Mouse (Mus musculus) hindbrain, embryonic 12.5 days (tissue): ENCODE data around the gene Tmed4. TPM values are rescaled to one million over a fixed set of nuclear protein-coding genes. Genes with fewer than 3 reads are reported as not detected.

Experiments used
- ATAC-seq: fragments of 200-750 bp; cut with Nextera tagmentation; 2 replicates; pipeline ENCODE4 v1.8.0; 2017; ENCODE audit warnings: moderate TSS enrichment; ENCODE audit not compliant: low FRiP score
- H3K27ac ChIP-seq: fragments of 300-500 bp; sonication (generic); 2 replicates; pipeline ENCODE4 v1.5.1; 2016; ENCODE audit warnings: mild to moderate bottlenecking
- H3K27me3 ChIP-seq: fragments of 300-500 bp; sonication (generic); 2 replicates; pipeline ENCODE4 v1.6.1; 2016; ENCODE audit warnings: mild to moderate bottlenecking
- H3K36me3 ChIP-seq: fragments of 300-500 bp; sonication (generic); 2 replicates; pipeline ENCODE4 v1.6.1; 2016; ENCODE audit warnings: mild to moderate bottlenecking
- H3K4me1 ChIP-seq: fragments of 300-500 bp; sonication (generic); 2 replicates; pipeline ENCODE4 v1.6.1; 2016
- H3K4me2 ChIP-seq: fragments of 300-500 bp; sonication (generic); replicated peaks from 2 replicates; pipeline ENCODE4 v1.6.1; 2016; ENCODE audit warnings: mild to moderate bottlenecking
- H3K4me3 ChIP-seq: fragments of 300-500 bp; sonication (generic); 2 replicates; pipeline ENCODE4 v1.5.1; 2016; ENCODE audit warnings: mild to moderate bottlenecking
- H3K9ac ChIP-seq: fragments of 300-500 bp; sonication (generic); 2 replicates; pipeline ENCODE4 v1.6.1; 2016; ENCODE audit warnings: mild to moderate bottlenecking, moderate library complexity
- H3K9me3 ChIP-seq: fragments of 300-500 bp; sonication (generic); replicated peaks from 2 replicates; pipeline ENCODE4 v1.6.1; 2016; ENCODE audit warnings: mild to moderate bottlenecking
- WGBS: fragments of 180-500 bp; shearing (Covaris S2); methylation state at CpG from one replicate; pipeline ENCODE4 v1.1.7; 2016; 5-methylcytosine and 5-hydroxymethylcytosine counted together
- polyA plus RNA-seq: library from polyadenylated mRNA; unstranded; fragments of >200 nt; fragmentation: Nextera tagmentation; extraction: Ambion mirVana; gene quantifications from 2 replicates; pipeline ENCODE4 v1.2.1, GENCODE M21; 2016

Gene Tmed4
- polyA plus RNA-seq, 1 experiment from 2014 or later: 140 TPM

DNA sequence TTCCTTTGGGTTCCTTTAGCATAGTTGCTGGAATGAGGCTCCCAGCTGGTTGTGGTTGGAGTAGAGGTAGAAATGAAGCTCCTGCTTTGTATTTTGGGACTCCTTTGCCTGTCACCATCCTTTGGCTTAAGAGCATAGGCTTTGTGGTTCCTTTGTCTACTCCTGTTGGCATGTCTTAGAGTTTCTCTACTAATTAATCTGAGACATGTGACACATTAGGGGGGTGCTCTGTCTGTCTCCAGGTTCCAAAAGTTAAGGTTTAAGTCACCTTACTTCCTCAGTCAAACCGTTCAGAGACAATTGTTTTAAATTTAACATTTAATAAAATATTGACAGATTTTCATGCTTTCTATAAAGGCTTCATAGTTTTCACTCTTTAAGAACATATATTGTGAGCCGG is 18.9 kb upstream of the Tmed4 start:
- Histone ChIP-seq H3K27ac (no peak overlapping the region), H3K36me3 (peaks cover 18% of the 10 kb centered on the region), H3K9ac (no peak overlapping the region), H3K4me3 (no peak overlapping the region), H3K4me2 (no peak overlapping the region), H3K27me3 (no peaks in the 10 kb centered on the region), H3K4me1 (peaks cover 10% of the 10 kb centered on the region), H3K9me3 (no peaks in the 10 kb centered on the region)
- 96% methylated on average over 2 of the region's 2 CpGs for WGBS
- ATAC-seq: no peak

DNA sequence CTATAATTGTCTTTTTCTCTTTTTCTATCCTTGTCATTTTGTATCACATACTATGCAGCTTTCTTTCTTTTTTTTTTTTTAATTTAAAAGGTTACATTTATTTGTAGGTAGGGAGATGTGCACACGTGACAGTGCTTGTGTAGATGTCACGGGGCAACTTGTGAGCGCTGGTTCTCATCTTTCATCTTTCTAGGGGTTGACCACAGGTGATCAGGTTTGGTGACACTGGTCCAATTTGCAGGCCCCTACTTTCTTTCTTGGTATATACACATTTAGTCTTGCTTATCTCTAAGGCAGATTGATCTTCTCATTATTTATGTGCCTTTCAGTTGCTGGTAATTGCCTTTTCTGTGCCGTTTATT is 18.3 kb upstream of the Tmed4 start:
- Histone ChIP-seq H3K9ac (no peak overlapping the region), H3K4me2 (peak overlapping the region; percentile 85), H3K4me1 (peaks cover 10% of the 10 kb centered on the region), H3K36me3 (peaks cover 12% of the 10 kb centered on the region), H3K27ac (no peak overlapping the region), H3K27me3 (no peaks in the 10 kb centered on the region), H3K9me3 (no peaks in the 10 kb centered on the region), H3K4me3 (peak overlapping the region; percentile 83)
- no peak for ATAC-seq
- WGBS: 97% methylated on average over 4 of the region's 4 CpGs

DNA sequence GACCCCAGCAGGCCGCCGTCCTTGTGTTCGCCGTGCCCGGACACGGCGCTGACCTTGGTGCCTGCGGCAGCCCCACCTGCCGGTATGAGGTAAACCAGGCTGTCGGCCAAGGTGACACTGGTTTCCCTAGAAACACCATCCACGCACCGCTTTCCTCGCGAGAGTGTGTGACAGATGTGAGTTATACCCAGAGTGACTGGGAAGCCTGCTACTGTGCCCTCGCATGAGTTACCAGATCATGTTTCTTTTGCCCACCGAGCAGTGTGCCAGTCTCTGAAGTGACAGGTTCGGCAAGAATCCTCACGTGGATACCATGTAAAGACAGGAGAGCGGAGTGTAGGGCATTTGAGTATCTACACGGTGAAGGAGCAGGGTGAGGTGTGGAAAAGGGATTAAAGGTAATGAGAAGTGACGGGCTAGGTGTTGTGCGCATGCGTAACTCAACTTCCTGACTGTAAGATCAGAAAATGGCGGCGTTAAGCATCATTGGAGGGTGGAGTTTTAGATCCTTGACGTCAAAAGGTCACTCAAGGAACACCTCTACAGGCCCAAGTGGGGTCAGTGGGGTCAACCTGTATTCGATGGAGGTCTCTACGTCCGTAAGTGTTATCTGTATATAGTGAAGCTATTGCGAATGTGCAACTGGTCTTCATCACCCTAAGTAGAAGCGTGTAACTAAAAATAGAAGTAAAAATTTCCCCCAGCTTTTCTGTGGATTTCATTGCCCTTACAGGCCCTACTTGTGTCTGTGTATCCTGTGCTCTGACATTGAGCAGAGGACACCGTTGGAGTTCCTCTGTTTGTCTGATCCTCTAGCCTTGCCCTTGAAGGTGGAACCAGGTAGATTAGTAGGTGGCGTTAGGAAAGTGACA is 17.7 kb upstream of the Tmed4 start:
- Histone ChIP-seq H3K27ac (peak overlapping the region; percentile 89), H3K9ac (peak overlapping the region; percentile 74), H3K27me3 (no peaks in the 10 kb centered on the region), H3K4me1 (peaks cover 10% of the 10 kb centered on the region), H3K9me3 (no peaks in the 10 kb centered on the region), H3K4me3 (peak overlapping the region; percentile 83), H3K4me2 (peak overlapping the region; percentile 85), H3K36me3 (peaks cover 6% of the 10 kb centered on the region; the same call in 1 of the 2 replicates)
- 18% methylated on average over 33 of the region's 33 CpGs for WGBS
- ATAC-seq: no peak; the same call in 1 of the 2 replicates

GRCm38 (mm10) chr11:6291401-6292115 is 16.9 kb upstream of the Tmed4 start, which contains the start of gene Ogdh:
Gene Ogdh (plus strand): TSS chr11:6291633.
- peak; percentile 99 for ATAC-seq
- WGBS: 1% methylated on average over 58 of the region's 77 CpGs
- peaks cover 10% of the 10 kb centered on the region for H3K4me1 ChIP-seq
- H3K27ac ChIP-seq: peak within 1 kb of the TSS; percentile 89
- H3K9me3 ChIP-seq: no peaks in the 10 kb centered on the region
- no peaks in the 10 kb centered on the region for H3K36me3 ChIP-seq
- H3K27me3 ChIP-seq: no peaks in the 10 kb centered on the region
- H3K4me2 ChIP-seq: peak within 1 kb of the TSS; percentile 85
- peak within 1 kb of the TSS; percentile 74 for H3K9ac ChIP-seq
- peak within 1 kb of the TSS; percentile 83 for H3K4me3 ChIP-seq

DNA sequence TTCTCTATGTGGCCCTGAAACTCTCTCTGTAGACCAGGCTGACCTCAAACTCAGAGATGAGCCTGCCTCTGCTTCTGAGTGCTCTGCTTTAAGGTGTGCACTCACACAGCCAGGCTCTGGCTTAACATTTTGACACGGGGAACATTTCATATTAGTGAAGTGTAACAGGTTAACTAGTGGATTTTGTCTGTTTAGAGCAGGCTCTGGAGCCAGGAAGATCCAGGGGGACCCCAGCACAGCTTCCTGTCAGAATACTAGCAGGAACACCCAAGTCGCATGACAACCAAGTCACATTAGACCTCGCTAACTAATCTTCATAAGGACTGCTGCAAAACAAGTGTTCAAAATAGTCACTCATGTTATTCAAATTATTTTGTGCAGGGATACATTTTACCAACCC is 16.2 kb upstream of the Tmed4 start:
- Histone ChIP-seq H3K4me3 (peak overlapping the region; percentile 83), H3K36me3 (no peaks in the 10 kb centered on the region), H3K4me2 (peak overlapping the region; percentile 85), H3K9me3 (no peaks in the 10 kb centered on the region), H3K27ac (no peak overlapping the region), H3K9ac (peak overlapping the region; percentile 74; the same call in 1 of the 2 replicates), H3K4me1 (peaks cover 10% of the 10 kb centered on the region), H3K27me3 (no peaks in the 10 kb centered on the region)
- ATAC-seq: no peak
- WGBS: 35% methylated on average over 3 of the region's 3 CpGs

GRCm38 (mm10) chr11:6290138-6290537 is 15.5 kb upstream of the Tmed4 start:
- ATAC-seq: no peak
- Histone ChIP-seq H3K27me3 (no peaks in the 10 kb centered on the region), H3K4me1 (peaks cover 10% of the 10 kb centered on the region), H3K4me3 (no peak overlapping the region), H3K27ac (no peak overlapping the region), H3K36me3 (no peaks in the 10 kb centered on the region), H3K9ac (no peak overlapping the region), H3K9me3 (no peaks in the 10 kb centered on the region), H3K4me2 (no peak overlapping the region)
- WGBS: 94% methylated on average over 3 of the region's 3 CpGs

GRCm38 (mm10) chr11:6282940-6283339 is 8.3 kb upstream of the Tmed4 start:
- no peaks in the 10 kb centered on the region for H3K9me3 ChIP-seq
- H3K9ac ChIP-seq: no peak overlapping the region
- no peak overlapping the region for H3K4me2 ChIP-seq
- ATAC-seq: no peak
- no peaks in the 10 kb centered on the region for H3K27me3 ChIP-seq
- H3K36me3 ChIP-seq: no peaks in the 10 kb centered on the region
- no peak overlapping the region for H3K4me3 ChIP-seq
- H3K4me1 ChIP-seq: no peaks in the 10 kb centered on the region
- WGBS: 70% methylated on average over 3 of the region's 3 CpGs
- no peak overlapping the region for H3K27ac ChIP-seq

- no peak overlapping the region for H3K9ac ChIP-seq
- peaks cover 12% of the 10 kb centered on the region for H3K36me3 ChIP-seq
- H3K27ac ChIP-seq: no peak overlapping the region
- no peak overlapping the region for H3K4me3 ChIP-seq
- H3K27me3 ChIP-seq: no peaks in the 10 kb centered on the region
- WGBS: 91% methylated on average over 3 of the region's 3 CpGs
- ATAC-seq: no peak
- no peaks in the 10 kb centered on the region for H3K9me3 ChIP-seq
- no peak overlapping the region for H3K4me2 ChIP-seq
- H3K4me1 ChIP-seq: peaks cover 15% of the 10 kb centered on the region
These were observed 1.8 kb upstream of the Tmed4 start for GRCm38 (mm10) chr11:6276466-6276865.

GRCm38 (mm10) chr11:6275094-6275484 is 419 bp upstream of the Tmed4 start:
- H3K36me3 ChIP-seq: peaks cover 24% of the 10 kb centered on the region
- H3K27me3 ChIP-seq: no peaks in the 10 kb centered on the region
- peak; percentile 25 for ATAC-seq
- peak overlapping the region; percentile 88 for H3K4me2 ChIP-seq
- WGBS: 24% methylated on average over 7 of the region's 7 CpGs
- H3K4me3 ChIP-seq: peak overlapping the region; percentile 94
- H3K9me3 ChIP-seq: no peaks in the 10 kb centered on the region
- peaks cover 15% of the 10 kb centered on the region for H3K4me1 ChIP-seq
- H3K27ac ChIP-seq: peak overlapping the region; percentile 69
- H3K9ac ChIP-seq: peak overlapping the region; percentile 96; the same call in 1 of the 2 replicates

GRCm38 (mm10) chr11:6273607-6274006 is 1.1 kb downstream of the Tmed4 start:
- peak overlapping the region; percentile 12; the same call in 1 of the 2 replicates for H3K27ac ChIP-seq
- peak overlapping the region; percentile 94 for H3K4me3 ChIP-seq
- no peaks in the 10 kb centered on the region for H3K27me3 ChIP-seq
- WGBS: 62% methylated on average over 11 of the region's 11 CpGs
- H3K4me2 ChIP-seq: peak overlapping the region; percentile 88
- peaks cover 24% of the 10 kb centered on the region for H3K36me3 ChIP-seq
- H3K9me3 ChIP-seq: no peaks in the 10 kb centered on the region
- H3K4me1 ChIP-seq: peaks cover 15% of the 10 kb centered on the region
- H3K9ac ChIP-seq: peak overlapping the region; percentile 96
- ATAC-seq: no peak

DNA sequence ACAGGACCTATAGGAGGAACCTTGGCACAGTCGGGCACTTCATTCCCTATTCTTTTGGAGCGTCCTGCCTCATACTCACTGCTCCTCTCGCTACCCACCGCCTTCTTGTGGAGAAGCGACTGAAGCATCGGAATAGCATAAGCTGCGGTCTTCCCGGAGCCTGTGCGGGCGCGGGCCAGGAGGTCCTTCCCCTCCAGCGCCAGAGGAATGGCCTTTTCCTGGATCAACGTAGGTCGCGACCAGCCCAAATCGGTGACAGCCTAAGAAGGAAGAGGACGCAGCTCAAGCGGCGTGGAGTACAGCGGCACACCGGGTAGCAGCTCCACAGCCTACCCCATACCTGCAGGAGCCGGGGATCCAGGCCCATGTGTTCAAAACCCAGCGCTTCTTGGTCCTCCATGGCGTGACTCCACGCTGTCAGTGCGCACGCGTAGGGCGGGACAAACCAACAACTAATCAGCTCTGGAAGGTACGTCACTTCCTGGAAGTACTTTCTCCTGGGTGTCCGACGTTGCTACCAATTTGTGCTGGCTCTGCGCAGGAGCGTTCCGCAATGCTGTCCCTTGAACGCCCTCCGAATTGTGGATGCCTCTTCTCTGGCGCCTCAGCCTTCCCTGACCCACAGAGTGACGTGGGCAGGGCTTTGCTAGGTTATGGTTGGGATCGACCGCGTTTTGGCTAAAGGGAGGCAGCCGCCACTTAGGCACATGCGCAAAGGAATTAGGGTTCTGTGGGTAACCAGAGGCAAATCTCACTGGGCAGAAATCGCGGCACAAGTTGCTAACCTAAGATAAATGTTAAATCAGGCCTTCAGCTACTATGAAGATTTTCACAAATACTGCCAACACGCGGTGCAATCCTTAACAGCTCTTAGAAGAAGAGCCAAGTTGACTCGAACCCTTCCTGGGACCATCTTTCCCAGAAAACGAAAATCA is 7.1 kb downstream of the Tmed4 start, which contains the start of gene Ddx56:
Gene Ddx56, minus strand, starts transcription at position 453 of the 935 bp plus-strand sequence.
- WGBS: 2% methylated on average over 50 of the region's 50 CpGs
- Histone ChIP-seq H3K27ac (peak within 1 kb of the TSS; percentile 94), H3K4me2 (peak within 1 kb of the TSS; percentile 95), H3K27me3 (no peaks in the 10 kb centered on the region), H3K4me1 (peaks cover 17% of the 10 kb centered on the region), H3K4me3 (peak within 1 kb of the TSS; percentile 93), H3K9ac (peak within 1 kb of the TSS; percentile 80), H3K36me3 (peaks cover 62% of the 10 kb centered on the region), H3K9me3 (no peaks in the 10 kb centered on the region)
- ATAC-seq: peak; percentile 96
